Mouse (Mus musculus): Measurements from ENCODE around the gene Mapk7.

DNA sequence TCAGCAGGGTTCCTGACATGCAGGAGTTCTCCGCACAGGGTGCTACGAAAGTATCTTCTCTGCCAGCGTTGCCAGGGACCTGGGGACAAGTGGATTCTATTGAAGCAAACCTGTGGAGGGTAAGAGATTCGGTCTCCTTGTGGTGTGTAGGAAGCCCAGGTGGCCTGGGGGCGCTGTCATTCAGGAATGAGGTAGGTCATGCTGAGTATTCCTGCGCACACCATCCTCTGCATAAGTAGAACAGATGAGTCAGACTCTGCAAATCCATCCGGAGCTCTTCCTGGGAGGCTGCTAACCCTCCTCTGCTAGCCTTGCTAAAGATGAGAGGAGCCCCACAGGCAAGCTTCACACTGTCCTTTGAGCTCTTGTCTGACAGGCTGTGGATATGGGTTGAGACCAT lies 52.5 kb downstream of the Mapk7 start:
- no peak for TF ChIP-seq CTCF (IDR thresholded peaks at IDR 0.05; ENCODE audit: low read depth, low read length)
- TF ChIP-seq POLR2A (IDR thresholded peaks at IDR 0.05; ENCODE audit: extremely low read depth, insufficient read depth, low read length): no peak

Data from liver, adult 2 months (tissue).